Mouse (Mus musculus): ENCODE measurements around the gene Gm17428.

DNA sequence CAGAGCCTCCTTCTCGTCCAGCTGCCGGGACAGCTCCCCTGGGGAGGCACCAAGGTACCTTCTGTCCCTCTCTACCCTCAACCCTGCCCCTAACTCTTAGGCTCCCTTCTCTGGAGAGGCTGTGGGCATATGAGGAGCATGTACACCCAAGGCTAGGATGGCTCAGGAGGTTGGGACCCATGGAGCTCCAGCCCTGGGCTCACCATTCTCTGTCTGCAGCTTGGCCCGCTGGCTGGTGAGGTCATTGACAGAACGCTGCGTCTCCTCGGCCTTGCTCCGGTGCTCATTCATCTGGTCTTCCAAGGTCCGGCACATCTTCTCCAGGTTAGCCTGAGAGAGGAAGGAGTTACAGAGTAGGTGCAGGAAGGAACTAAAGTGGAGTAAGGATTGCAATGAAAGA, 1.9 kb downstream of the Gm17428 start:
- TF ChIP-seq CTCF (IDR thresholded peaks at IDR 0.05; ENCODE audit: extremely low read depth, insufficient read depth, low read length) (no peak), POLR2A (IDR thresholded peaks at IDR 0.05; ENCODE audit: extremely low read depth, insufficient read depth, low read length) (no peak)

Measured in cortical plate, adult 2 months (tissue).